Mouse (Mus musculus) cortical plate, adult 2 months (tissue): Measurements from ENCODE around the gene Pdha2. TPM values are rescaled to one million over a fixed set of nuclear protein-coding genes. Genes with fewer than 3 reads are reported as not detected.

Experiments
- H3K27ac ChIP-seq: fragments of 200-500 bp; 2 replicates; pipeline ENCODE4 v1.5.1; 2012; ENCODE audit warnings: low read length, control low read depth, inconsistent platforms; ENCODE audit not compliant: insufficient read depth
- H3K4me1 ChIP-seq: fragments of 200-500 bp; 2 replicates; pipeline ENCODE4 v1.6.1; 2011; ENCODE audit warnings: low read length; ENCODE audit not compliant: control insufficient read depth, insufficient read depth
- H3K4me3 ChIP-seq: fragments of 200-500 bp; 2 replicates; pipeline ENCODE4 v1.5.1; 2011; ENCODE audit warnings: mild to moderate bottlenecking, low read length, control low read depth; ENCODE audit not compliant: insufficient read depth
- CTCF ChIP-seq: fragments of 200-500 bp; IDR thresholded peaks from 2 replicates; pipeline ENCODE4 v1.5.1; 2011; ENCODE audit warnings: mild to moderate bottlenecking, control low read depth, low read length; ENCODE audit not compliant: insufficient read depth; ENCODE audit errors: extremely low read depth
- POLR2A ChIP-seq: fragments of 200-500 bp; IDR thresholded peaks from 2 replicates; pipeline ENCODE4 v1.6.1; 2011; ENCODE audit warnings: mild to moderate bottlenecking, low read length, control low read depth; ENCODE audit not compliant: insufficient read depth; ENCODE audit errors: extremely low read depth
- polyA plus RNA-seq: library from polyadenylated mRNA; depleted of rRNA; stranded (reverse); fragments of >200 nt; gene quantifications from 2 replicates; pipeline ENCODE4 v1.2.3, GENCODE M21; 2012

Gene Pdha2
- polyA plus RNA-seq, 1 experiment = not detected

DNA sequence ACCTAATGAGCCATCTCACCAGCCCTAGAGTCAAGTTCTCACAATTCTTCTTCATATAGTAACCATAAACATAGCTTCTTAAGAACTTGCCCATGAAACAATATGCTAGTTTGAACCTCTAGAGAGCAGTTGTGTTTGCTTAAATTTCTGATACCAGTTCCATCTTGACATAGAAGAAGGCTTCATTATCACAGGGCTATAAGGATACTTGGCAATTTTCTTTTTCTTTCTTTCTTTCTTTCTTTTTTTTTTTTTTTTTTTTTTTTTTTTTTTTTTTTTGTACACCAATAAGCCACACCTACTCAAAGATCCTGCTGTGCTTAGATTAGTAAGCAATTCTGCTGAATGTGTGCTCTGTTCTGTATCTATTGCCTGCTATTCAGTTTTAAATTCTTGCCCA, 2.0 kb upstream of the Pdha2 start:
- TF ChIP-seq POLR2A = no peak
- no peak for TF ChIP-seq CTCF
- Histone ChIP-seq H3K27ac (no peak overlapping the region), H3K4me1 (no peaks in the 10 kb centered on the region), H3K4me3 (no peak overlapping the region)

- TF ChIP-seq POLR2A (no peak), CTCF (no peak)
- no peak overlapping the region for H3K4me3 ChIP-seq
- H3K27ac ChIP-seq = no peak overlapping the region
- no peaks in the 10 kb centered on the region for H3K4me1 ChIP-seq
Observed at GRCm38 (mm10) chr3:141211644-141212043, 511 bp downstream of the Pdha2 start.

GRCm38 (mm10) chr3:141201766-141202165, 10.4 kb downstream of the Pdha2 start:
- TF ChIP-seq CTCF (no peak), POLR2A (no peak)
- Histone ChIP-seq H3K4me3 (no peak overlapping the region), H3K4me1 (no peaks in the 10 kb centered on the region), H3K27ac (no peak overlapping the region)

- Histone ChIP-seq H3K4me1 (no peaks in the 10 kb centered on the region), H3K27ac (no peak overlapping the region), H3K4me3 (no peak overlapping the region)
- TF ChIP-seq CTCF (no peak), POLR2A (no peak)
Observed at GRCm38 (mm10) chr3:141197308-141197861, 14.8 kb downstream of the Pdha2 start.

DNA sequence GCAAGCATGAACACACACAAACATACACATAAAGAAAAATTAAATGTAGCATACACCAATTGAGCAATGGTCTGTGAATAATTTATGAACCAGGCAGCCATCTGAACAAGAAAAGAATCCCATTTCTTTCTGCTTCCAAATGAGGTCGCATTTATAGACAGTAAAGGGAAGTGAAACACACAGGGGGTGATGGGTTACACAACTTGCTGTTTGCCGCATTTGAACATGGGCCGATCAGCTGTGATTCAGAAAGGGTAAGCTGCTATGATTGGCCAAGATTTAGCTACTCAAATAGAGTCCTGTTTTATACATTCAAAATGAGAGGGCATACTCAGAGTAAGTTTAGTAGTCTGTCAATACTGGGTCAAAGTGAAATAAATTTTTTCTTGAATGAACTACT, 20.5 kb downstream of the Pdha2 start:
- no peak overlapping the region for H3K27ac ChIP-seq
- H3K4me3 ChIP-seq = no peak overlapping the region
- no peaks in the 10 kb centered on the region for H3K4me1 ChIP-seq
- TF ChIP-seq POLR2A (no peak), CTCF (no peak)

GRCm38 (mm10) chr3:141190429-141190828, 21.7 kb downstream of the Pdha2 start:
- H3K4me3 ChIP-seq = no peak overlapping the region
- H3K4me1 ChIP-seq = no peaks in the 10 kb centered on the region
- H3K27ac ChIP-seq = no peak overlapping the region
- TF ChIP-seq POLR2A = no peak
- TF ChIP-seq CTCF = no peak

- no peak for TF ChIP-seq CTCF
- TF ChIP-seq POLR2A = no peak
- no peaks in the 10 kb centered on the region for H3K4me1 ChIP-seq
- no peak overlapping the region for H3K4me3 ChIP-seq
- no peak overlapping the region for H3K27ac ChIP-seq
Observed at GRCm38 (mm10) chr3:141160986-141161385, 51.2 kb downstream of the Pdha2 start.
